Mouse (Mus musculus) CH12F3 (cell line): ENCODE results near the gene Lzts2.

Experiments used
- in situ Hi-C: fragments of 300-500 bp; cut with MboI; formaldehyde crosslinking; loops from 2 replicates; pipeline ENCODE4 v1.14.3; 2020; ENCODE audit warnings: low sequenced_read_pairs

Lzts2 gene

GRCm38 (mm10) chr19:45002301-45002700, 11.9 kb upstream of the Lzts2 start:
- in situ Hi-C loops = no loop called here

- in situ Hi-C loops = no loop called here
Measured at GRCm38 (mm10) chr19:45003740-45004516, 10.3 kb upstream of the Lzts2 start.

- in situ Hi-C loops = no loop called here
Measured at GRCm38 (mm10) chr19:45005444-45005843, 8.8 kb upstream of the Lzts2 start, which contains the start of gene Twnk. Gene Twnk, plus strand, starts transcription at chr19:45005663.

- in situ Hi-C loops = no loop called here
Measured at GRCm38 (mm10) chr19:45005957-45006712, 8.1 kb upstream of the Lzts2 start, which contains the start of gene Mrpl43. Gene Mrpl43, minus strand, starts transcription at chr19:45006442.

GRCm38 (mm10) chr19:45007021-45007420, 7.2 kb upstream of the Lzts2 start:
- in situ Hi-C loops = no loop called here

- in situ Hi-C loops = no loop called here
Measured at GRCm38 (mm10) chr19:45007425-45008191, 6.6 kb upstream of the Lzts2 start.

GRCm38 (mm10) chr19:45010646-45011045, 3.6 kb upstream of the Lzts2 start:
- in situ Hi-C loops = no loop called here

GRCm38 (mm10) chr19:45012219-45012618, 2.0 kb upstream of the Lzts2 start:
- in situ Hi-C loops = no loop called here

GRCm38 (mm10) chr19:45012636-45013035, 1.6 kb upstream of the Lzts2 start:
- in situ Hi-C loops = no loop called here

GRCm38 (mm10) chr19:45013581-45014225, 511 bp upstream of the Lzts2 start:
- in situ Hi-C loops = no loop called here

- in situ Hi-C loops = no loop called here
Measured at GRCm38 (mm10) chr19:45014981-45015402, 778 bp downstream of the Lzts2 start.

GRCm38 (mm10) chr19:45015518-45016281, 1.5 kb downstream of the Lzts2 start:
- in situ Hi-C loops = no loop called here

GRCm38 (mm10) chr19:45016341-45017215, 2.4 kb downstream of the Lzts2 start:
- in situ Hi-C loops = no loop called here

- in situ Hi-C loops = no loop called here
Measured at GRCm38 (mm10) chr19:45017216-45017771, 3.1 kb downstream of the Lzts2 start.

- in situ Hi-C loops = no loop called here
Measured at GRCm38 (mm10) chr19:45017909-45018308, 3.7 kb downstream of the Lzts2 start.

GRCm38 (mm10) chr19:45018351-45018831, 4.2 kb downstream of the Lzts2 start:
- in situ Hi-C loops = no loop called here

- in situ Hi-C loops = no loop called here
Measured at GRCm38 (mm10) chr19:45020348-45020747, 6.1 kb downstream of the Lzts2 start.

- in situ Hi-C loops = no loop called here
Measured at GRCm38 (mm10) chr19:45021362-45021761, 7.1 kb downstream of the Lzts2 start.

- in situ Hi-C loops = no loop called here
Measured at GRCm38 (mm10) chr19:45023993-45024392, 9.8 kb downstream of the Lzts2 start.
